Mouse (Mus musculus): ENCODE data around the gene Plekhg3. TPM values are rescaled to one million over a fixed set of nuclear protein-coding genes. Genes with fewer than 3 reads are reported as not detected.
A peak's percentile ranks its signal among the peaks of the same experiment; 100 is the strongest.

Gene Plekhg3
- total RNA-seq, 1 experiment from 2014 or later: 16.7 TPM

GRCm38 (mm10) chr12:76552321-76552720 is 21.6 kb downstream of the Plekhg3 start:
- peak; percentile 86 for DNase-seq

DNA sequence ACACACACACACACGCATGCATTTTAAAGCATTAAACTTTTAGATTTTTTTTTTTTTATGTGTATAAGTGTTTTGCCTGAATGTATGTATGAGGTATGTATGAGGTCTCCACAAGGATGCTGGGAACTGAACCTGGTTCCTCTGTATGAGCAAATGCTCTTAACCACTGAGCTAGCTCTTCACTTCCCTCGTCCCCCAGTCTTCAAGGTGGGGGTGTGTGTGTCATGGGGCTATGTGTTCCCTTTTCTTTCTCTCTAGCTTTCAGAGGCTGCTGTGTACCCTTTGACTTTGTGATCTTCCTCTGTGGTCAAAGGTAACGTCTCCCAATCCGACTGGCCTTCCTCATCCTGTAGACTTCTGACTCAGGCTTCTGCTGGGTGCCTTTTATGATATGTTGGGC is 22.3 kb downstream of the Plekhg3 start:
- no peak for DNase-seq

DNA sequence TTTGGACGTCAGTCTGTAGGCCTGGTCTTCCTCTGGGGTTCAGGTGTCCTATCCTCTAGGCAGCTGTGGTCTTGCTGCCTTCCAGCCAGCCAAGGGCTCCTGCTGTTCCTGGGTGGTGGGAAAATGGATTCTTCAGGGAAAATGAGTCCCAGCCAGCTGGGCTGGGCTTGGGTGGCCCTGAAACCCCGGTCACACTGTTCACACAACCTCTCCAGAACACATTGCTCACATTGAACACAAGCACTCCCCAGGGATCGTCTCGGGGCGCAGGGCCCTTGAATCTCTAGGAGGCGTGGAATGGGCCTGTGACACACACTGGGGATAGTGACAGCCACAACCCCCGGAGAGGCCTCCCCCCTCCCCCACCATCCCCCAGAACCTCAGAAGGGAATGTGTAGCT is 23.2 kb downstream of the Plekhg3 start:
- DNase-seq: peak; percentile 46

DNA sequence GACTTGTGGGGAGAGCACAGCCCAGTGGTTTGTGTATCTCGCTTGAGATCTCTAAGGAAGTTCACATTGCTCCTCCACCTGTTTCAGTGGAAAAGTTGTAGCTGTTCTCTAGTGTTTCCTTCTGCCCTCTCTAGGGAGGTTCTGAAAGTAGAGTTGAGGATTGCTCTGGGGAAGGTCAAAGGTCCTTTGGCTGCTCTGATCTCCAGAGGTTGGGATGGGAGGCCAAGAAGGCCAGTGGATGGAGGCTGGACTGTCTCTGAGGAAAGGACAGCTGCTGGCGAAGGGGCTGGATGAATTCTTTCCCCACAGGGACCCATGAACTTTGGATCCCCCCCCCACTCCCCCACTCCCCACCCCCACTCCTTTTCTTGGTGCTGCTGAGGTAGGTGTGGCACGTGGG is 23.7 kb downstream of the Plekhg3 start:
- no peak for DNase-seq

- no peak for DNase-seq
Observed at GRCm38 (mm10) chr12:76554871-76555386, 24.2 kb downstream of the Plekhg3 start.

DNA sequence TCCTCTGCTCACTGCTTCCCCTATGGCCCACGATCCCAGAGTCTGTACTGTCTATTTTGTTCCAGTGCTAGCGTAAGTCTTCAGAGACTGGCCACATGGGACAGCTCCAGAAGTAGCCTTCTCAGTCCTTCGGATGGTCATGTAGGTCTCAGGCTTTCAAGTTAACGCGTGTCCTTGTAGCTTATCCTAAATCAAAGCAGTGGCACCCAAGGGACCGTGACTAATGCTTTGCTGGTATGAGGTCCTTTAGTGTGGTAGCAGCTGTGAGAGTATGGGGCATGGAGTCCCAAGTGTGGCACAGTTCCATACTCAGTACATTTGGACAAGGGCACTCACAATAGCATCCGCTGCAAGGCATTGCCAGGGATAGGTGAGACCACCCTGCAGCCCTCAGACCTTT is 25.5 kb downstream of the Plekhg3 start:
- DNase-seq: peak; percentile 60

DNA sequence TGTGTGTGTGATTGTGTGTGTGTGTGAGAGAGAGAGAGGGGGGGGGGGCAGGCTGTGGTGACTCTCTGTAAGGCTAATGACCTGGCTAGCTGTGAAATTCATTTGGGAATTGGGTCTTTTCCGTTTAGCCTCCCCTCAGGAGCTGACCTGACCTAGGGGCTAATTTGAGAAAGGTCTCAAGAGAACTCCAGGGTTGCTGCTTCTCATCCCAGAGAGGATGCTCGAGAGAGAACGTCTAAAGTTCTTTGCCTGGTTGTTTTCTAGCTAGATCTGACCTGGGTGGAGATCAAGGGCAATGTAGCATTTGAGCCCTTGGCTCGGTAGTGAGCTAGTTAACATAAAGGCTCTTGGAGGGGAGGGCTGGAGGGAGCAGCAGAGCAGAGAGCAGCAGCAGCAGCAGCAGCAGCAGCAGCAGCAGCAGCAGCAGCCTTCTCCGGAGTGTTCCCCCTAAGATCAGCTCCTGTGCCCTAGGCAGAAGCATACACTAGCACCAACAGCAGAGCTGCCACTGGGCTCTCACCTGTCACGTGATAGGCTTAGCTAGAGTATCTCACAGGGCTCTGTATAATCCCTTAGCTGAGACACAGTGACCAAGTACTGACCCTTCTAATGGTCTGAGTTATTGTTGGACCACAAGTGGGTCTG is 26.2 kb downstream of the Plekhg3 start:
- no peak for DNase-seq

DNA sequence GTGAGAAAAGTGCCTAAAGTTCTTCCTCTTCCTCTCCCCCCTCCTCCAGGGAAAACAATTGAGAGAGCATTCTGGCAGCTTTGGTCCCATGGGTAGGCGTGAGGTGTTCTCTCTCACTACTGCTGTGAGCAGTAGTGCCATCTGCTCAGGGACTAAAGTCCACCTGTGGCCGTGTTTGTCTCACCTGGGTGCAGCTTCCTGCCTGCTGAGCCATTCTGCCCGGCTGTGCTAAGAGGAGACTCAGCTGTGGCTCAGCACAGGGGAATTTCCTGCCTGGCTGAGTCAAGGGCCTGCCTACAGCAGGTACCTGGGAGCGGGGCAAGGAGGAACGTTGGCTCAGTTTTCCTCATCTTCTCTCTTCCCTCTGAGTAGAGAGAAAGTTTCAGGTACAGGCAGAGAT is 27.5 kb downstream of the Plekhg3 start:
- DNase-seq: no peak

- DNase-seq: peak; percentile 77
Observed at GRCm38 (mm10) chr12:76562196-76562595, 31.5 kb downstream of the Plekhg3 start.

DNA sequence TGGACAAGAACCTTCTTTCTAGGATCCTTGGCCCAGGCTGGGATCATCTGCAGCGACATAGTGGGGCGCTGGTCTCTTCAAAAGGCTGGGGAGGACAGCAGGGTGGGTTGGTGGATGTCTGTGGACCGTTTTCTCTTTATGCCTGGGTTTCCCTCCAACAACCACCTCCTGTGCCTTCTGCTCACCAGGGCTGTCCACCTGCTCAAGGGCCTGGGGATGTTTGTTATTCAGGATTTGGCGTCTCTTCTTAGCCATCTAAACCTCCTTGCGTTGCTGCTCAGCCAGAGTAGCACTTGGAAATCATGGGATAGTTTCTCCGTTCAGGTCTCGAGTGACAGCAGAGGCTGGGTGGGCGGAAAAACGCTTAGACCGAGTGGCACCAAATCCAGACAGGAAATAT is 35.6 kb downstream of the Plekhg3 start:
- DNase-seq: no peak

DNA sequence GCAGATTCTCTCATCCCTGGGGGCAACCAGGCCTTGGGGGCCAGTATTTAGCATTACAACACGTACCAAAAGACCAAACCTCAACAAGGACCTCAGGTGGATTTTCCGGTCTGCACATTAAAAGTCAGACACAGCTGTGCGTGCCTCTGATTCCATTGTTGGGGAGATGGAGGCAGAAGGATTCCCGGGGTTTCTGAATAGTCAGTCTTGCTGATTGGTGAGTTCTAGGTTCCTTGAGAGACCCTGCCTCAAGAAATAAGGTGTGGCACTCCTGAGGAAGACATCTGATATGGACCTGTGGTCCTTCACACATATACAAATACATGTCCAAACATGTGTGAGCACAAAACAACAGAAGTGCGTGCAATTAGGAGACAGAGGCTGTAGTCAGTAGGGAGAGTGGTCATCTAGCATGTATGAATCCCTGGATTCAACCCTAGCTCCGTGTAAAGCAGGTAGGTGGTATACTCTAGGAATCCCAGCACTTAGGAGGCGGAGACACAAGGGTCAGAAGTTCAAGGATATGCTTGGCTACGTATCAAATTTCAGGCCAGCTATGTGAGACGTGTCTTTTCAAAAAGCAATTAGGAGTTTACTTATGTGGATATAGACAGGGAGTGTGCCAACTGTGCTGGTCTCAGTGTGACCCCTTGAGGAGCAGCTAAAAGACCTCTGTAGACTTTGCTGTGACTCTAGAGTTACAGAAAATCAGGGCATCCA is 39.7 kb downstream of the Plekhg3 start:
- DNase-seq: no peak

- no peak for DNase-seq
Observed at GRCm38 (mm10) chr12:76571266-76571665, 40.6 kb downstream of the Plekhg3 start.

- DNase-seq: no peak
Observed at GRCm38 (mm10) chr12:76572261-76573251, 41.9 kb downstream of the Plekhg3 start.

DNA sequence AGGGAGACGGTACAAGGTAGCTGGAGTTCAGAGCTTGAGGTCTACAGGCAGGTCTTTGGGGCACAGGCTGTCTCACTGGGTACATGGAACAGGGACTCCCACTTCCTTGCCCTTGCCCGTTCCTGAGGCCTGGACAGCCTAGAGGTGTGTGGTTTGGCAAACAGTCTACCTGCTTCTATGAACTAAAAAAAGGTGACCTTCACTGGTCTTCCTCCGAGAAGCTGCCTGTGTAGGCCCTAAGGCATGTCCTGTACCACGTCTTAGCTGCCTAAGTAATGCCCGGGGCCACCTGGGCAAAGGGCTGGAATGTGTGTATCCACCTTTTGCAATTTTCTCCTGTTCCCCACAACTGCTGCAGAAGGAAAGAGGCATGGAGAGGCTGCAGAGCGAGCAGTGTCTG is 42.7 kb downstream of the Plekhg3 start:
- DNase-seq: no peak

DNA sequence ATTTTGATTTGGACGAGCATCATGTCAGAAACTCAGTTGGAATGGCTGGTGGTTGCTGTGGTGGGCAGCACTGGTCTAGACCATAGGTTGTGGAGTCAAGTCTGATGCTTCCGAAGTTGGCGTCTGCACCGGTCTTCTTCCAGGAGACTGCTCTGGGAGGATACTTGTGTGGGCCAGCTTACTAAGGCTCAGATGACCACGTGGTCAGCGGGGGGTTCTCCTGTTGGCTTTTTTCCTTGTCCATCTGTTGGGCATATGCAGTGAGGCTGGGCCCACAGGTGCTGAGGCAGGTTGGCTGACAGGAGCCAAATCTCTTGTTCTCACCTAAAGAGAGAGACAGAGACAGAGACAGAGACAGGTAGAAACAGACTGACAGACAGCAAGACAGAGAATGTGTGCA is 44.1 kb downstream of the Plekhg3 start:
- DNase-seq: no peak

DNA sequence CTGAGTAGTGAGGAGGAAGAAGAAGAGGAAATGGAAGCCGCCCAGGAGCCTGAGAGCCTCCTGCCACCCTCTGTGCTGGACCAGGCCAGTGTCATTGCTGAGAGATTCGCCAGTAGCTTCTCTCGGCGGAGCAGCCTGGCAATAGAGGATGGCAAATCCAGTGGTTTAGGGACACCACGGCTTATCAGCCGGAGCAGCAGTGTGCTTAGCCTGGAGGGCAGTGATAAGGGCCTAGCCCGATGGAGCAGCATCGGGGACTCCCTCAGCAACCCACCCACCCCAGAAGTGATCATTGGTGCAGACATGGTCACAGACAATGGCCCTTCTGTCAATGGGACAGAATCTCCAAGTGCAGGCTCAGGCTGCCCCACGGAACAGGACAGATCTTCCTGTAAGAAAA is 45.4 kb downstream of the Plekhg3 start:
- no peak for DNase-seq

- no peak for DNase-seq
Observed at GRCm38 (mm10) chr12:76576806-76577205, 46.1 kb downstream of the Plekhg3 start.

GRCm38 (mm10) chr12:76577858-76578257 is 47.2 kb downstream of the Plekhg3 start:
- DNase-seq: no peak

DNA sequence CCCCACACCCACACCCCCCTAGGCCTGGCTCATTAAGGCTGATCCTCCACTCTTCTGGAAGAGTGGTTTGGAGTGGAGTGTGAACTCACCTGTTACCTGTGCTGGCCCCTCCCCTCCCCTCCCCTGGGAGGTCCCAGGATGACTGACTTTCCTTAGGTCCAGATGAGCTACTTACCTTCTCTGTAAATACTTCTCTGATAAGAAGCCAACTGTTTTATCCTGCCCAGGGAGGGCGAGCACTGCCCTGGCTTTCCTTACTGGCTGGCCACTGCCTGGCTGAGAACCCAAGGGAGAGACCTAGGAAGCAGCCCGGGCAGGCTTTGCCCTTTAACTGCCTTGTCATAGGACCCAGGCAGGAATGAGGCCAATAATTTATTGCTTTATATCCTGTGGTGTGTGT is 47.8 kb downstream of the Plekhg3 start:
- peak; percentile 54 for DNase-seq

- peak; percentile 50 for DNase-seq
Observed at GRCm38 (mm10) chr12:76579806-76580205, 49.1 kb downstream of the Plekhg3 start.

DNA sequence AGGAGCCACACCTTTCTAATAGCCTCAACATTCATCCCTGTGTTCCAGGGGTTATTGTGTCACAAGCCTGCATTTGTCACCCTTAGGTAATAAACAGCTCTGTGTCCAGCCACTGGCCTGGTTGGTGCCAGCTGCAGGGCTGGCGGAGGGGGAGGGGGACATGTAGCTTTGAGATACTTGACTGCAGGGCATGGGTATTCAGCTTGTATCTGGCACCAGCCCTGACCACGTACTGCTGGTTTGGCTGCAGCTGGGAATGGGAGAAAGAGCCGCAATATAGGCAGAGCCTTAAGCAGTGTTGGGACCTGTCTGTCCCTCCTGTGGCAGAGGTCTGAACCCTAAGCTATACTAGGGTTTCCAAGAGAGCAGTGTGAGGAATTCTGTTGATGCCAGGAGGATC is 51.4 kb downstream of the Plekhg3 start:
- peak; percentile 72 for DNase-seq

GRCm38 (mm10) chr12:76582841-76583240 is 52.1 kb downstream of the Plekhg3 start:
- peak; percentile 80 for DNase-seq

- no peak for DNase-seq
Observed at GRCm38 (mm10) chr12:76583454-76583853, 52.8 kb downstream of the Plekhg3 start.

Measured in adrenal gland, postnatal 14 days (tissue).